Mouse (Mus musculus) liver, embryonic 13.5 days (tissue): ENCODE results near the gene Rnf25. TPM values are rescaled to one million over a fixed set of nuclear protein-coding genes. Genes with fewer than 3 reads are reported as not detected.

Experiments used
- ATAC-seq: fragments of 200-750 bp; cut with Nextera tagmentation; 2 replicates; pipeline ENCODE4 v1.8.0; 2017; ENCODE audit warnings: low read depth, mild to moderate bottlenecking, moderate number of reproducible peaks, moderate library complexity
- DNase-seq: peaks from one replicate; pipeline ENCODE4 v3.0.0; 2022
- H3K27ac ChIP-seq: fragments of 300-500 bp; sonication (generic); 2 replicates; pipeline ENCODE4 v1.5.1; 2015; ENCODE audit warnings: moderate library complexity, mild to moderate bottlenecking, inconsistent platforms
- H3K27me3 ChIP-seq: fragments of 300-500 bp; sonication (generic); 2 replicates; pipeline ENCODE4 v1.6.1; 2015; ENCODE audit warnings: mild to moderate bottlenecking, inconsistent platforms
- H3K36me3 ChIP-seq: fragments of 300-500 bp; sonication (generic); 2 replicates; pipeline ENCODE4 v1.6.1; 2015; ENCODE audit warnings: mild to moderate bottlenecking, inconsistent platforms
- H3K4me1 ChIP-seq: fragments of 300-500 bp; sonication (generic); replicated peaks from 2 replicates; pipeline ENCODE4 v1.6.1; 2015; ENCODE audit warnings: inconsistent platforms
- H3K4me2 ChIP-seq: fragments of 300-500 bp; sonication (generic); 2 replicates; pipeline ENCODE4 v1.6.1; 2015; ENCODE audit warnings: inconsistent platforms, mild to moderate bottlenecking, moderate library complexity
- H3K4me3 ChIP-seq: fragments of 300-500 bp; sonication (generic); replicated peaks from 2 replicates; pipeline ENCODE4 v1.5.1; 2015; ENCODE audit warnings: mild to moderate bottlenecking, inconsistent platforms
- H3K9ac ChIP-seq: fragments of 300-500 bp; sonication (generic); 2 replicates; pipeline ENCODE4 v1.6.1; 2015; ENCODE audit warnings: mild to moderate bottlenecking, inconsistent platforms
- H3K9me3 ChIP-seq: fragments of 300-500 bp; sonication (generic); replicated peaks from 2 replicates; pipeline ENCODE4 v1.6.1; 2016; ENCODE audit warnings: inconsistent platforms
- WGBS: fragments of 180-500 bp; shearing (Covaris S2); methylation state at CpG from one replicate; pipeline ENCODE4 v1.1.7; 2015; ENCODE audit not compliant: insufficient replicate concordance; 5-methylcytosine and 5-hydroxymethylcytosine counted together
- polyA plus RNA-seq: library from polyadenylated mRNA; unstranded; fragments of >200 nt; fragmentation: Nextera tagmentation; extraction: Ambion mirVana; gene quantifications from 2 replicates; pipeline ENCODE4 v1.2.1, GENCODE M21; 2015

The Rnf25 gene
- 12.9 and 13.7 TPM in 2 replicates for polyA plus RNA-seq

- ATAC-seq (peak; percentile 85), DNase-seq (peak; percentile 70)
- WGBS = 15% methylated on average over 25 of the region's 25 CpGs
- Histone ChIP-seq H3K27me3 (no peaks in the 10 kb centered on the region), H3K4me2 (peak within 1 kb of the TSS; percentile 80), H3K9ac (peak within 1 kb of the TSS; percentile 82), H3K4me1 (peaks cover 20% of the 10 kb centered on the region), H3K36me3 (peaks cover 22% of the 10 kb centered on the region), H3K27ac (0 out of 2 replicates have a peak within 1 kb of the TSS, but pooled peaks have one; percentile 8), H3K9me3 (no peaks in the 10 kb centered on the region), H3K4me3 (peak within 1 kb of the TSS; percentile 81)
Observed at GRCm38 (mm10) chr1:74601267-74601962, at the start of gene Rnf25, which contains the start of gene Stk36. TSS of gene Rnf25 (minus strand) at chr1:74601397. TSS of gene Stk36 (plus strand) at chr1:74601445.

- H3K27ac ChIP-seq = no peak overlapping the region
- H3K9me3 ChIP-seq = no peaks in the 10 kb centered on the region
- H3K27me3 ChIP-seq = 0 out of 2 replicates have a peak, but pooled peaks cover 3% of the 10 kb centered on the region
- DNase-seq = no peak
- H3K36me3 ChIP-seq = no peaks in the 10 kb centered on the region
- no peaks in the 10 kb centered on the region for H3K4me1 ChIP-seq
- H3K4me2 ChIP-seq = no peak overlapping the region
- no peak overlapping the region for H3K9ac ChIP-seq
- no peak overlapping the region for H3K4me3 ChIP-seq
- ATAC-seq = no peak
Observed at GRCm38 (mm10) chr1:74643926-74644325, 42.7 kb upstream of the Rnf25 start.

- H3K9me3 ChIP-seq = no peaks in the 10 kb centered on the region
- WGBS = 59% methylated on average over 2 of the region's 2 CpGs
- ATAC-seq (no peak), DNase-seq (no peak)
- no peak overlapping the region for H3K4me2 ChIP-seq
- no peak overlapping the region for H3K27ac ChIP-seq
- H3K4me1 ChIP-seq = no peaks in the 10 kb centered on the region
- no peaks in the 10 kb centered on the region for H3K36me3 ChIP-seq
- no peak overlapping the region for H3K4me3 ChIP-seq
- H3K27me3 ChIP-seq = 0 out of 2 replicates have a peak, but pooled peaks cover 3% of the 10 kb centered on the region
- H3K9ac ChIP-seq = no peak overlapping the region
Observed at GRCm38 (mm10) chr1:74643524-74643923, 42.3 kb upstream of the Rnf25 start.

- Histone ChIP-seq H3K27ac (no peak overlapping the region), H3K4me1 (no peaks in the 10 kb centered on the region), H3K27me3 (no peaks in the 10 kb centered on the region), H3K9me3 (no peaks in the 10 kb centered on the region), H3K4me2 (no peak overlapping the region), H3K4me3 (no peak overlapping the region), H3K9ac (no peak overlapping the region), H3K36me3 (no peaks in the 10 kb centered on the region)
- WGBS = 38% methylated on average over 4 of the region's 4 CpGs
- ATAC-seq (no peak), DNase-seq (no peak)
Observed at GRCm38 (mm10) chr1:74632734-74633133, 31.5 kb upstream of the Rnf25 start.

- Histone ChIP-seq H3K27me3 (no peaks in the 10 kb centered on the region), H3K4me1 (no peaks in the 10 kb centered on the region), H3K27ac (no peak overlapping the region), H3K36me3 (no peaks in the 10 kb centered on the region), H3K9ac (no peak overlapping the region), H3K4me3 (no peak overlapping the region), H3K9me3 (no peaks in the 10 kb centered on the region), H3K4me2 (no peak overlapping the region)
- WGBS = 54% methylated on average over 7 of the region's 7 CpGs
- DNase-seq = no peak
- no peak for ATAC-seq
Observed at GRCm38 (mm10) chr1:74628001-74628400, 26.8 kb upstream of the Rnf25 start.

- H3K36me3 ChIP-seq = no peaks in the 10 kb centered on the region
- no peaks in the 10 kb centered on the region for H3K9me3 ChIP-seq
- ATAC-seq (no peak), DNase-seq (no peak)
- no peak overlapping the region for H3K4me2 ChIP-seq
- no peak overlapping the region for H3K27ac ChIP-seq
- H3K4me3 ChIP-seq = no peak overlapping the region
- no peak overlapping the region for H3K9ac ChIP-seq
- 60% methylated on average over 4 of the region's 4 CpGs for WGBS
- no peaks in the 10 kb centered on the region for H3K4me1 ChIP-seq
- H3K27me3 ChIP-seq = no peaks in the 10 kb centered on the region
Observed at GRCm38 (mm10) chr1:74626076-74626475, 24.9 kb upstream of the Rnf25 start.

GRCm38 (mm10) chr1:74624183-74624582 is 23.0 kb upstream of the Rnf25 start:
- Histone ChIP-seq H3K27me3 (no peaks in the 10 kb centered on the region), H3K36me3 (no peaks in the 10 kb centered on the region), H3K4me1 (no peaks in the 10 kb centered on the region), H3K9ac (no peak overlapping the region), H3K27ac (no peak overlapping the region), H3K9me3 (no peaks in the 10 kb centered on the region), H3K4me3 (no peak overlapping the region), H3K4me2 (no peak overlapping the region)
- no peak for ATAC-seq
- DNase-seq = no peak
- 81% methylated on average over 1 of the region's 1 CpGs for WGBS

- Histone ChIP-seq H3K9ac (peak overlapping the region; percentile 82), H3K9me3 (no peaks in the 10 kb centered on the region), H3K4me1 (peaks cover 20% of the 10 kb centered on the region), H3K4me2 (peak overlapping the region; percentile 80), H3K27me3 (no peaks in the 10 kb centered on the region), H3K27ac (0 out of 2 replicates have a peak overlapping the region, but pooled peaks have one; percentile 8), H3K36me3 (peaks cover 27% of the 10 kb centered on the region), H3K4me3 (peak overlapping the region; percentile 81)
- 7% methylated on average over 26 of the region's 26 CpGs for WGBS
- peak; percentile 68 for ATAC-seq
- no peak for DNase-seq
Observed at GRCm38 (mm10) chr1:74600501-74601266, 513 bp downstream of the Rnf25 start.

- H3K9ac ChIP-seq = no peak overlapping the region
- 61% methylated on average over 8 of the region's 8 CpGs for WGBS
- H3K4me2 ChIP-seq = no peak overlapping the region
- no peaks in the 10 kb centered on the region for H3K27me3 ChIP-seq
- H3K36me3 ChIP-seq = peaks cover 82% of the 10 kb centered on the region
- H3K4me3 ChIP-seq = no peak overlapping the region
- H3K4me1 ChIP-seq = 0 out of 2 replicates have a peak, but pooled peaks cover 4% of the 10 kb centered on the region
- H3K27ac ChIP-seq = no peak overlapping the region
- no peak for DNase-seq
- ATAC-seq = no peak
- no peaks in the 10 kb centered on the region for H3K9me3 ChIP-seq
Observed at GRCm38 (mm10) chr1:74594434-74594833, 6.8 kb downstream of the Rnf25 start.

GRCm38 (mm10) chr1:74587773-74588445 is 13.3 kb downstream of the Rnf25 start, which contains the start of the genes Zfp142 and Bcs1l:
TSS of gene Zfp142 (minus strand) at chr1:74588246.
TSS of gene Bcs1l (plus strand) at chr1:74588289.
- Histone ChIP-seq H3K4me3 (peak within 1 kb of the TSS; percentile 78), H3K4me1 (peaks cover 40% of the 10 kb centered on the region), H3K27ac (peak within 1 kb of the TSS; percentile 86), H3K36me3 (peaks cover 35% of the 10 kb centered on the region), H3K4me2 (peak within 1 kb of the TSS; percentile 96), H3K9ac (peak within 1 kb of the TSS; percentile 81), H3K27me3 (no peaks in the 10 kb centered on the region), H3K9me3 (no peaks in the 10 kb centered on the region)
- DNase-seq (peak; percentile 96), ATAC-seq (peak; percentile 95)
- under 1% methylated on average over 48 of the region's 48 CpGs for WGBS

- Histone ChIP-seq H3K9me3 (no peaks in the 10 kb centered on the region), H3K27ac (peak overlapping the region; percentile 86), H3K4me1 (peaks cover 40% of the 10 kb centered on the region), H3K9ac (peak overlapping the region; percentile 78), H3K36me3 (peaks cover 37% of the 10 kb centered on the region), H3K4me2 (peak overlapping the region; percentile 96), H3K27me3 (no peaks in the 10 kb centered on the region), H3K4me3 (peak overlapping the region; percentile 78)
- DNase-seq (no peak), ATAC-seq (no peak)
- WGBS = 1% methylated on average over 24 of the region's 24 CpGs
Observed at GRCm38 (mm10) chr1:74587233-74587772, 13.9 kb downstream of the Rnf25 start.
